Mouse (Mus musculus) urinary bladder, postnatal 25 days (tissue): ENCODE data around the gene Sgsh.

Experiments used
- DNase-seq: peaks from one replicate; pipeline ENCODE4 v3.0.0; 2022; ENCODE audit warnings: low spot score

Gene Sgsh

GRCm38 (mm10) chr11:119306762-119307657 lies 48.3 kb downstream of the Sgsh start:
- no peak for DNase-seq

- peak; percentile 56 for DNase-seq
These were observed 50.2 kb downstream of the Sgsh start for GRCm38 (mm10) chr11:119304904-119305712.

DNA sequence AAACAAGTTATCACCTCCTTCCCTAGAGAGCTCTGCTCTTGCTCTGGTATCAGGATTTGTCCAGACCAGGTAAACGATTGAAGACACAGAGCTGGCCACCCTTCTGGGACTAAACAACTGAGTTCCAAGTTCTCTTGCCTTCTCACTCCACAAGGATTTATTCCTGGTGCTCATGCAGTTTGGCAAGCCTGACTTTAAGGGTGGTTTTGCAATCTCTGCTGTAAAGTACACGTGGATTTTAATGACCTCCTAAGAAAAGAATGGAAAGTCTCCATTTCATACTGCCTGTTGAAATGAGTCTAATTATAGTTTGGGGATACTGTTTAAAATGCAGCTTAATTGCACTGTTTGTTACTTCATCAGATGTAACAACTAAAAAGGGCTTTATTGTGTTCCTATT lies 54.4 kb downstream of the Sgsh start:
- no peak for DNase-seq

DNA sequence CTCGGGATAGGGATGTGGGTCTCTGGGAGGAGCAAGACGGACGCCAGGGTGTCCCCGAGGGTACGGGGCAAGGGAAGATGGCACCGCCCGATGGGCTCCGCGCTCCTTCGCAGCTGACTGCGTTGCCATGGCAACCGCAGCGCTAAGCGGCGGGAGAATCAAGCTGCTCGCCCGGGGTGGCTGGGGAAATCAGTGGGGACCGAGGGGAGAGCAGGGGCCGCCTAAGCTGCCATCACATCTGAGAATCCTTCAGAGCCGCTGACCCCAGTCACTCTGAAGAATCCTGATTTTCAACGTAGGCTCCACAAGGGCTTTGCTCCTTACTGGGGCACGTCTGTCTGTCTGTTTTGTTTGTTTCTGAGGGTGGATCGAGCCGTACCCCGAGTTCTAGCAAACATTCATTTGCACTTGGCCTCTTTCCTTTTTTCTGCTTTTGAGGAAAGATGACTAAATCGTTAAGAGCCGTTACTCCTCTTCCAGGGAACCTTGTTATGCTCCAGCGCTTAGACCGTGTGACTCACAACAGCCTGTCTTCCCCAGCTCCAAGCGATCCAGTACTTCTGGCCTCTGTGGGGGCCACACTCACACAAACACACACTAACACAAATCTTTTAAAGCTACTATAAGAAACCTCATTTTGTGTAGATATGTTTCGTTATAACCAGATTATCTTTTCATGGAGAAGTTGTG lies 54.9 kb downstream of the Sgsh start:
- DNase-seq, result no peak

- DNase-seq, result peak; percentile 99
These were observed 55.7 kb downstream of the Sgsh start, which contains the start of gene Eif4a3 for GRCm38 (mm10) chr11:119299391-119300245. Eif4a3 (minus strand) TSS chr11:119300089.

DNA sequence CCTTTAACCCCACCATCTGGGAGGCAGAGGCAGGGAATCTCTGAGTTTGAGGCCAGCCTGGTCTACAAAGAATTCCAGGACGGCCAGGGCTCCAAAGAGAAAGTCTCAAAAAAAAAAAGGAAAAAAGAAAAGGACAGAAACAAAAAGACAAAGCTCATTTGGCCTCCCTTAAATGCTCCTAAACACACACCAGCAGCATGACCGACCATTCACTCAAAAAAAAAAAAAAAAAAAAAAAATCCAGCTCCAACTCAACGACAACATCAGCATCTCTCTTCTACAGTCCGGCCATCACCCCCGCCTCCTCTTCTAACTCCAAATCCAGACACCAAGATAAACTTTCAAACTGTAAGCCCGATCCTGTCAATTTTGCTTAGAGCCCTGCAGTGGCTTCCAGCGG lies 56.4 kb downstream of the Sgsh start:
- DNase-seq, result no peak

DNA sequence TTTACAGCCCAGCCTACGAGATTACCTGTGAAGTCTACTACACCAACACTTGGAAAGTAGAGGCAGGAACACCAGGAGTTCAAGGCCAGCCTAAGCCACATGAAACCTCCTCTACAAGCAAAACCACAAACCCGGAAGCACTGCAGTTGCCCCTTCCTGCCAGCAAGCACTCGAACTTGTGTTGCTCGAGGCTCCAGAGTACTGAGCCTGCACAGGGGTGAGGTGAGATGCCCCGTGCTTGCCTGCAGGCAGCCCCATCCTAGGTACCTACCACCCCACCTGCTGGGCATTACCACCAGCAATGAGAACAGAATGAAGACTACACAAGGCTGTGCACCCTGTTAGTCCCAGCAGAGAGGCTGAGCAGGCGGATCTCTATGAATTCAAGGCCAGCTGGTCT lies 57.3 kb downstream of the Sgsh start:
- no peak for DNase-seq
